Mouse (Mus musculus): ENCODE measurements around the gene Ung. TPM values are rescaled to one million over a fixed set of nuclear protein-coding genes. Genes with fewer than 3 reads are reported as not detected.

Gene Ung
- polyA plus RNA-seq, 1 experiment from 2014 or later: 5.4 TPM

DNA sequence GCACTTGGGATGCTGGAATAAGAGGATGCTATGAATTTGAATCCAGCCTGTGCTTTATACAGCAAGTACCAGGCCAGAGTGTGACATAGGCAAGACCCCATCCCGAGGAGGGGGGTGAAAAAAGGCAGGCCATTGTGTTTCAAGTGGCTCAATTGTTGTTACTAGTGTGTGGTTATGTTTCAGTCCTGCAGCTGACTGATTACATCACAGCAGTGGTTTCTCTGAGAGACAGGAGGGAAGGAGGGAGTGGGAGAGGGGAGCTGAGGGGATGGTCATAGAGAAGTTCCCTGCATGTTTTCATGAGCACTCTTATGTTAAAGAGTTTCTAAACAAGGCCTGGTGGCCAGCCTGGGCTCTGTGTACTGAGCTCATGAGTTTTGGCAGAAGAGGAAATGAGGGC, 27.4 kb upstream of the Ung start:
- no peak overlapping the region for H3K9ac ChIP-seq (replicated peaks; ENCODE audit: low read length)
- H3K27ac ChIP-seq (replicated peaks; ENCODE audit: low read depth, low read length): no peak overlapping the region
- 78% methylated on average over 1 of the region's 1 CpGs for WGBS
- peaks cover 38% of the 10 kb centered on the region for H3K36me3 ChIP-seq (ENCODE audit: control insufficient read depth, insufficient read depth, low read length)
- no peak overlapping the region for H3K4me3 ChIP-seq (replicated peaks; ENCODE audit: low read depth, low read length)
- H3K4me1 ChIP-seq (ENCODE audit: control insufficient read depth, insufficient read depth, low read length): peaks cover 13% of the 10 kb centered on the region
- no peaks in the 10 kb centered on the region for H3K27me3 ChIP-seq (ENCODE audit: control insufficient read depth, insufficient read depth, low read length)
- ATAC-seq (ENCODE audit: low FRiP score, low TSS enrichment) (no peak), DNase-seq (no peak)
- H3K4me2 ChIP-seq (ENCODE audit: low read length): no peak overlapping the region
- H3K9me3 ChIP-seq (ENCODE audit: control insufficient read depth, low read length): no peaks in the 10 kb centered on the region

GRCm38 (mm10) chr5:114106391-114106935, 23.7 kb upstream of the Ung start:
- Histone ChIP-seq H3K27ac (replicated peaks; ENCODE audit: low read depth, low read length) (no peak overlapping the region), H3K27me3 (ENCODE audit: control insufficient read depth, insufficient read depth, low read length) (no peaks in the 10 kb centered on the region), H3K9ac (replicated peaks; ENCODE audit: low read length) (no peak overlapping the region), H3K4me1 (ENCODE audit: control insufficient read depth, insufficient read depth, low read length) (peaks cover under 1% of the 10 kb centered on the region; the same call in 1 of the 2 replicates), H3K4me3 (replicated peaks; ENCODE audit: low read depth, low read length) (no peak overlapping the region), H3K36me3 (ENCODE audit: control insufficient read depth, insufficient read depth, low read length) (peaks cover 75% of the 10 kb centered on the region), H3K4me2 (ENCODE audit: low read length) (no peak overlapping the region), H3K9me3 (ENCODE audit: control insufficient read depth, low read length) (no peaks in the 10 kb centered on the region)
- ATAC-seq (ENCODE audit: low FRiP score, low TSS enrichment): no peak
- WGBS: 88% methylated on average over 16 of the region's 16 CpGs
- no peak for DNase-seq

DNA sequence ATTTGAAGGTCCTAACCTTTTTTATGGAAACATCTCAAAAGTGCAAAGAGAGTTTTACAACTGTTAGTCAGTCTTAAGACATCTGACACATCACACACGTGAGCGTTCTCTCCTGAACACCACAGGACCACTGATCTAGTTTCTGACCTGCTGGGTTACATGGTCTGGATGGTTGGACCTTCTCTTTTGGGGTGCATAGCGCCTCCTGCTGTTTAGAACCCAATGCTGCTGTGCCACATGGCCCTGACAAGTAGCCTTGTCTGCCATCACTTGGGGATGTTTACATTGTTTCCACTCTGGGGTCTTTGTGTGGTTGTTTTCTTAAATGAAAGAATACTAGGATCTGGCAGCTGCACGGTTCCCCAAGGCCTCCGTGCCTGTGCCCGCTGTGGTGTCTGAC, 16.9 kb upstream of the Ung start:
- Histone ChIP-seq H3K27ac (replicated peaks; ENCODE audit: low read depth, low read length) (no peak overlapping the region), H3K4me1 (ENCODE audit: control insufficient read depth, insufficient read depth, low read length) (no peaks in the 10 kb centered on the region), H3K9me3 (ENCODE audit: control insufficient read depth, low read length) (no peaks in the 10 kb centered on the region), H3K4me3 (replicated peaks; ENCODE audit: low read depth, low read length) (no peak overlapping the region), H3K9ac (replicated peaks; ENCODE audit: low read length) (no peak overlapping the region), H3K4me2 (ENCODE audit: low read length) (no peak overlapping the region), H3K27me3 (ENCODE audit: control insufficient read depth, insufficient read depth, low read length) (no peaks in the 10 kb centered on the region), H3K36me3 (ENCODE audit: control insufficient read depth, insufficient read depth, low read length) (peaks cover 93% of the 10 kb centered on the region)
- WGBS: 89% methylated on average over 6 of the region's 6 CpGs
- DNase-seq: no peak
- no peak for ATAC-seq (ENCODE audit: low FRiP score, low TSS enrichment)

- Histone ChIP-seq H3K4me3 (replicated peaks; ENCODE audit: low read depth, low read length) (no peak overlapping the region), H3K4me2 (ENCODE audit: low read length) (no peak overlapping the region), H3K9ac (replicated peaks; ENCODE audit: low read length) (no peak overlapping the region), H3K27me3 (ENCODE audit: control insufficient read depth, insufficient read depth, low read length) (no peaks in the 10 kb centered on the region), H3K27ac (replicated peaks; ENCODE audit: low read depth, low read length) (no peak overlapping the region), H3K36me3 (ENCODE audit: control insufficient read depth, insufficient read depth, low read length) (peaks cover 93% of the 10 kb centered on the region), H3K9me3 (ENCODE audit: control insufficient read depth, low read length) (no peaks in the 10 kb centered on the region), H3K4me1 (ENCODE audit: control insufficient read depth, insufficient read depth, low read length) (no peaks in the 10 kb centered on the region)
- DNase-seq: no peak
- WGBS: 90% methylated on average over 5 of the region's 5 CpGs
- ATAC-seq (ENCODE audit: low FRiP score, low TSS enrichment): no peak
Measured at GRCm38 (mm10) chr5:114115030-114115429, 15.2 kb upstream of the Ung start.

DNA sequence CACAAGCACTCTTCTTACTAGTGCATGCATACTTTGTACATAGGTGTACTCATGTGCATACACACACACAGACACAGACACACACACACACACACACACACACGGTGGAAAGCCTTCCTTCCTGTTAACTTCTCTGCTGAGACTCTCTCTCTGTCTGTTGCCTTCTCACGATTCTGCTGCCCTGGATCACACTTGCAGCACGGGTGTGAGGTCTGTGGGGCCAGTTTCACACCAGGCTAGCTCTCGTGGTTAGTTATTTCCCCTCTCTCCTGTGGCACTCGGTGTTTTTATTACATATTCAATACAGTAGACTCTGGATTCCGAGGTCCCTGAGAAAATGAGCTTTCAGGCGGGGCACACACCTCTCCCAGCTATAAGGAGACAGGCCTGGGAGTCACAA, 13.6 kb upstream of the Ung start:
- Histone ChIP-seq H3K4me2 (ENCODE audit: low read length) (no peak overlapping the region), H3K9ac (replicated peaks; ENCODE audit: low read length) (no peak overlapping the region), H3K36me3 (ENCODE audit: control insufficient read depth, insufficient read depth, low read length) (peaks cover 93% of the 10 kb centered on the region), H3K4me3 (replicated peaks; ENCODE audit: low read depth, low read length) (no peak overlapping the region), H3K4me1 (ENCODE audit: control insufficient read depth, insufficient read depth, low read length) (no peaks in the 10 kb centered on the region), H3K27me3 (ENCODE audit: control insufficient read depth, insufficient read depth, low read length) (no peaks in the 10 kb centered on the region), H3K9me3 (ENCODE audit: control insufficient read depth, low read length) (no peaks in the 10 kb centered on the region), H3K27ac (replicated peaks; ENCODE audit: low read depth, low read length) (no peak overlapping the region)
- ATAC-seq (ENCODE audit: low FRiP score, low TSS enrichment): no peak
- 91% methylated on average over 7 of the region's 7 CpGs for WGBS
- no peak for DNase-seq

DNA sequence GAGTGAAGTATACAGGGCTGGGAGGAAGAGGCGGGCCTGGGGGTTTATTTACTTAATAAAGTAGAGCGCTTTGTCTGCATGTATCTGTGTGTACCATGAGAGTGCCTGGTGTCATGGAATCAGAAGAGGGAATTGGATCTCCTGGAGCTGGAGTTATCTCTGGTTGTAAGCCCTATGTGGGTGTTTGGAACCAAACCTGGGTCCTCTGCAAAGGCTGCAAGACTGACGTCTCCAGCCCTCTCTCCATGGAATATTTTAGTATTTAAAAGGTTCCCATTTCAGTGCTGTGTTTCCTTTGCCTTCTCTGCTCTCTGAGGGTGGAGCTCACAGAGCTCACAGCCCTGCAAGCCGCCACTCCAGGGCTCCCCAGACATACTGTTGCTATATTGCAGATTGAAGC, 10.4 kb upstream of the Ung start:
- Histone ChIP-seq H3K4me1 (ENCODE audit: control insufficient read depth, insufficient read depth, low read length) (no peaks in the 10 kb centered on the region), H3K9me3 (ENCODE audit: control insufficient read depth, low read length) (no peaks in the 10 kb centered on the region), H3K4me3 (replicated peaks; ENCODE audit: low read depth, low read length) (no peak overlapping the region), H3K4me2 (ENCODE audit: low read length) (no peak overlapping the region), H3K27ac (replicated peaks; ENCODE audit: low read depth, low read length) (no peak overlapping the region), H3K27me3 (ENCODE audit: control insufficient read depth, insufficient read depth, low read length) (no peaks in the 10 kb centered on the region), H3K36me3 (ENCODE audit: control insufficient read depth, insufficient read depth, low read length) (peaks cover 95% of the 10 kb centered on the region), H3K9ac (replicated peaks; ENCODE audit: low read length) (no peak overlapping the region)
- DNase-seq (no peak), ATAC-seq (ENCODE audit: low FRiP score, low TSS enrichment) (no peak)
- 84% methylated on average over 4 of the region's 4 CpGs for WGBS

DNA sequence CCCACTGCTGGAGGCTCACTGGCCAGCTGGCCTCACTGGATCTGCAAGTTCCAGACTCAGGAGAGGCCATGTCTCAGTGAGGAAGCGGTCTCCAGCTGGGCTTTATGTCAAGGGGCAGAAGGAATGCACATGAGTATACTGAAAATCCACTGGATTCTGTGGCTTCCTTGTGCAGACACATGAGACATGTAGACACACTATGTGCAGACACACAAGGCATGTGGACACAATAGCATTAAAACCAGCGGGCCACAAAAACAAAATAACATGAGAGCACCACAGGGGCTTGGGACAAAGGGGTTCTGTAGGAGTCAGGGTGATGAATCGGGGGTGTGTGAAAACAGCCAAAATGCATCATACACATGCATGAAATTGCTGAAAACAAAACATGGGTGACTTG, 4.2 kb upstream of the Ung start:
- ATAC-seq (ENCODE audit: low FRiP score, low TSS enrichment) (no peak), DNase-seq (no peak)
- WGBS: 91% methylated on average over 3 of the region's 3 CpGs
- Histone ChIP-seq H3K9ac (replicated peaks; ENCODE audit: low read length) (no peak overlapping the region), H3K27ac (replicated peaks; ENCODE audit: low read depth, low read length) (no peak overlapping the region), H3K27me3 (ENCODE audit: control insufficient read depth, insufficient read depth, low read length) (no peaks in the 10 kb centered on the region), H3K4me1 (ENCODE audit: control insufficient read depth, insufficient read depth, low read length) (no peaks in the 10 kb centered on the region), H3K4me2 (ENCODE audit: low read length) (no peak overlapping the region), H3K4me3 (replicated peaks; ENCODE audit: low read depth, low read length) (no peak overlapping the region), H3K36me3 (ENCODE audit: control insufficient read depth, insufficient read depth, low read length) (peaks cover 40% of the 10 kb centered on the region), H3K9me3 (ENCODE audit: control insufficient read depth, low read length) (no peaks in the 10 kb centered on the region)

GRCm38 (mm10) chr5:114126499-114127244, 3.5 kb upstream of the Ung start:
- no peak overlapping the region for H3K27ac ChIP-seq (replicated peaks; ENCODE audit: low read depth, low read length)
- peaks cover 34% of the 10 kb centered on the region for H3K36me3 ChIP-seq (ENCODE audit: control insufficient read depth, insufficient read depth, low read length)
- no peak overlapping the region for H3K9ac ChIP-seq (replicated peaks; ENCODE audit: low read length)
- H3K9me3 ChIP-seq (ENCODE audit: control insufficient read depth, low read length): no peaks in the 10 kb centered on the region
- H3K4me2 ChIP-seq (ENCODE audit: low read length): peak overlapping the region; percentile 98
- H3K27me3 ChIP-seq (ENCODE audit: control insufficient read depth, insufficient read depth, low read length): no peaks in the 10 kb centered on the region
- 88% methylated on average over 7 of the region's 7 CpGs for WGBS
- ATAC-seq (ENCODE audit: low FRiP score, low TSS enrichment): no peak
- H3K4me3 ChIP-seq (replicated peaks; ENCODE audit: low read depth, low read length): peak overlapping the region; percentile 58
- DNase-seq: no peak
- H3K4me1 ChIP-seq (ENCODE audit: control insufficient read depth, insufficient read depth, low read length): no peaks in the 10 kb centered on the region

Data from midbrain, embryonic 14.5 days (tissue).